Mouse (Mus musculus) heart, embryonic 11.5 days (tissue): Measurements from ENCODE around the gene Lman1l. TPM values are rescaled to one million over a fixed set of nuclear protein-coding genes. Genes with fewer than 3 reads are reported as not detected.

Experiments used
- ATAC-seq: fragments of 200-750 bp; cut with Nextera tagmentation; replicated peaks from 2 replicates; pipeline ENCODE4 v1.8.0; 2017; ENCODE audit warnings: moderate library complexity; ENCODE audit not compliant: insufficient number of reproducible peaks, low FRiP score, low TSS enrichment
- H3K27ac ChIP-seq: fragments of 300-500 bp; sonication (generic); 2 replicates; pipeline ENCODE4 v1.5.1; 2014; ENCODE audit warnings: mild to moderate bottlenecking, low read depth, low read length
- H3K27me3 ChIP-seq: fragments of 300-500 bp; sonication (generic); 2 replicates; pipeline ENCODE4 v1.6.1; 2014; ENCODE audit warnings: mild to moderate bottlenecking, low read length, mixed read lengths; ENCODE audit not compliant: control insufficient read depth, insufficient read depth
- H3K36me3 ChIP-seq: fragments of 300-500 bp; sonication (generic); 2 replicates; pipeline ENCODE4 v1.6.1; 2014; ENCODE audit warnings: mild to moderate bottlenecking, low read length, moderate library complexity, mixed read lengths; ENCODE audit not compliant: control insufficient read depth, insufficient read depth
- H3K4me1 ChIP-seq: fragments of 300-500 bp; sonication (generic); 2 replicates; pipeline ENCODE4 v1.6.1; 2014; ENCODE audit warnings: low read length; ENCODE audit not compliant: control insufficient read depth, insufficient read depth
- H3K4me2 ChIP-seq: fragments of 300-500 bp; sonication (generic); 2 replicates; pipeline ENCODE4 v1.6.1; 2014; ENCODE audit warnings: mild to moderate bottlenecking, moderate library complexity
- H3K4me3 ChIP-seq: fragments of 300-500 bp; sonication (generic); 2 replicates; pipeline ENCODE4 v1.5.1; 2014; ENCODE audit warnings: low read depth, low read length
- H3K9ac ChIP-seq: fragments of 300-500 bp; sonication (generic); 2 replicates; pipeline ENCODE4 v1.6.1; 2014; ENCODE audit warnings: mild to moderate bottlenecking, low read depth, low read length, moderate library complexity
- H3K9me3 ChIP-seq: fragments of 300-500 bp; sonication (generic); replicated peaks from 2 replicates; pipeline ENCODE4 v1.6.1; 2016; ENCODE audit warnings: low read length; ENCODE audit not compliant: control insufficient read depth
- WGBS: fragments of 180-500 bp; shearing (Covaris S2); extraction: QIAGEN DNeasy Blood & Tissue Kit; methylation state at CpG from one replicate; pipeline ENCODE4 v1.1.7; 2014; ENCODE audit not compliant: insufficient replicate concordance; 5-methylcytosine and 5-hydroxymethylcytosine counted together
- polyA plus RNA-seq: library from polyadenylated mRNA; unstranded; fragments of >200 nt; fragmentation: Nextera tagmentation; extraction: Ambion mirVana; gene quantifications from 2 replicates; pipeline ENCODE4 v1.2.1, GENCODE M21; 2014

The Lman1l gene
- polyA plus RNA-seq, 1 experiment from 2014 or later, result not detected

GRCm38 (mm10) chr9:57659774-57660173, 39.2 kb upstream of the Lman1l start:
- no peak overlapping the region for H3K4me2 ChIP-seq
- H3K27me3 ChIP-seq, result peaks cover 1% of the 10 kb centered on the region
- H3K9me3 ChIP-seq, result no peaks in the 10 kb centered on the region
- ATAC-seq, result no peak
- H3K4me3 ChIP-seq, result no peak overlapping the region
- 19% methylated on average over 4 of the region's 4 CpGs for WGBS
- no peaks in the 10 kb centered on the region for H3K36me3 ChIP-seq
- no peak overlapping the region for H3K9ac ChIP-seq
- H3K27ac ChIP-seq, result no peak overlapping the region
- peaks cover 4% of the 10 kb centered on the region; the same call in 1 of the 2 replicates for H3K4me1 ChIP-seq

- WGBS, result 89% methylated on average over 4 of the region's 4 CpGs
- H3K4me3 ChIP-seq, result no peak overlapping the region
- peaks cover 7% of the 10 kb centered on the region; the same call in 1 of the 2 replicates for H3K4me1 ChIP-seq
- H3K9ac ChIP-seq, result no peak overlapping the region
- H3K36me3 ChIP-seq, result no peaks in the 10 kb centered on the region
- H3K4me2 ChIP-seq, result no peak overlapping the region
- peaks cover 9% of the 10 kb centered on the region for H3K27me3 ChIP-seq
- H3K9me3 ChIP-seq, result no peaks in the 10 kb centered on the region
- ATAC-seq, result no peak
- H3K27ac ChIP-seq, result no peak overlapping the region
These were observed 38.4 kb upstream of the Lman1l start for GRCm38 (mm10) chr9:57658970-57659369.

DNA sequence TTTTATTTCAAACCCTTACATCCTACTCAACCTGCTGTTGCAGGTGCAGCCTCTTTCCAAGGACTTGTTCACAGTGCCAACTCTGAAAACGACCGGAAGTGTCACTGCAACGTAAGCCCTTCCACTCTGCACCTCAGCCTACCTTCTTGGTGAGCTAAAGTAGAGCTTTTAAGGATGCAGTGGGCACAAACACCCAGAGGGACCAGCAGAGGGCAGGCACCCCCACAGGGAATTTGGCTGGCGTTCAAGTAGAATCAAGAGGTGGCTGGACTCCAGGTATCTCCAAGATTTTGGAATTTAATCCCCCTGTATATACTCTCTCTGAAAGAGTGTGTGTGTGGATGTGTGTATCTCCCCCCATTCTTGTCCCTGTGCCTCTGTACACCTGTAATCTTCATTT, 37.3 kb upstream of the Lman1l start:
- H3K9ac ChIP-seq, result no peak overlapping the region
- peaks cover 7% of the 10 kb centered on the region; the same call in 1 of the 2 replicates for H3K4me1 ChIP-seq
- 46% methylated on average over 4 of the region's 4 CpGs for WGBS
- peaks cover 20% of the 10 kb centered on the region for H3K27me3 ChIP-seq
- no peak overlapping the region for H3K4me3 ChIP-seq
- no peaks in the 10 kb centered on the region for H3K36me3 ChIP-seq
- no peaks in the 10 kb centered on the region for H3K9me3 ChIP-seq
- ATAC-seq, result no peak
- no peak overlapping the region for H3K27ac ChIP-seq
- no peak overlapping the region for H3K4me2 ChIP-seq

- H3K4me1 ChIP-seq, result peaks cover 7% of the 10 kb centered on the region; the same call in 1 of the 2 replicates
- ATAC-seq, result no peak
- no peak overlapping the region for H3K4me2 ChIP-seq
- H3K27ac ChIP-seq, result no peak overlapping the region
- H3K9me3 ChIP-seq, result no peaks in the 10 kb centered on the region
- H3K27me3 ChIP-seq, result peaks cover 20% of the 10 kb centered on the region
- H3K4me3 ChIP-seq, result no peak overlapping the region
- no peak overlapping the region for H3K9ac ChIP-seq
- 78% methylated on average over 19 of the region's 19 CpGs for WGBS
- H3K36me3 ChIP-seq, result no peaks in the 10 kb centered on the region
These were observed 36.2 kb upstream of the Lman1l start for GRCm38 (mm10) chr9:57656631-57657350.

GRCm38 (mm10) chr9:57655749-57656148, 35.2 kb upstream of the Lman1l start:
- 2% methylated on average over 11 of the region's 11 CpGs for WGBS
- Histone ChIP-seq H3K36me3 (no peaks in the 10 kb centered on the region), H3K9me3 (no peaks in the 10 kb centered on the region), H3K4me3 (peak overlapping the region; percentile 20; the same call in 1 of the 2 replicates), H3K27me3 (peaks cover 20% of the 10 kb centered on the region), H3K4me2 (peak overlapping the region; percentile 60), H3K4me1 (peaks cover 12% of the 10 kb centered on the region; the same call in 1 of the 2 replicates), H3K27ac (no peak overlapping the region), H3K9ac (0 out of 2 replicates have a peak overlapping the region, but pooled peaks have one; percentile 54)
- peak; percentile 60; the same call in 1 of the 2 replicates for ATAC-seq

DNA sequence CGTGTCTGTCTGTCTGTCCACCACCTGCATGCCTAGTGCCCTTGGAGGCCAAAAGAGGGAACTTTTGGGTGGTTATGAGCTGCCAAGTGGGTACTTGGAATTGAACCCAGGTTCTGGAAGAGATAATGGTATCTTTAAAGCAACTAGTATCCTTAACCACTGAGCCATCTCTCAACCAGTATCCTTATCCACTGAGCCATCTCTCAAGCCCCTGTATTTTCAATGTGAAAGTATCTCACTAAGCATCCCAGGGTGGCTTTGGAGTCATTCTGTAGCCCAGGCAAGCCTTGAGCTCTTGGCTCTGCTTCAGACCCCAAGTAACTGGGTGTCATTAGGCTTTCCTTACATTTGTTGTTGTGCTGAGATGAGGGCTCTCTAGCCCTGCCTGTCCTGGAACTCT, 34.4 kb upstream of the Lman1l start:
- no peak overlapping the region for H3K9ac ChIP-seq
- no peaks in the 10 kb centered on the region for H3K9me3 ChIP-seq
- no peak overlapping the region for H3K27ac ChIP-seq
- H3K27me3 ChIP-seq, result peaks cover 20% of the 10 kb centered on the region
- WGBS, result 88% methylated on average over 1 of the region's 1 CpGs
- peaks cover 13% of the 10 kb centered on the region; the same call in 1 of the 2 replicates for H3K4me1 ChIP-seq
- ATAC-seq, result no peak
- no peak overlapping the region for H3K4me2 ChIP-seq
- no peak overlapping the region for H3K4me3 ChIP-seq
- H3K36me3 ChIP-seq, result no peaks in the 10 kb centered on the region

DNA sequence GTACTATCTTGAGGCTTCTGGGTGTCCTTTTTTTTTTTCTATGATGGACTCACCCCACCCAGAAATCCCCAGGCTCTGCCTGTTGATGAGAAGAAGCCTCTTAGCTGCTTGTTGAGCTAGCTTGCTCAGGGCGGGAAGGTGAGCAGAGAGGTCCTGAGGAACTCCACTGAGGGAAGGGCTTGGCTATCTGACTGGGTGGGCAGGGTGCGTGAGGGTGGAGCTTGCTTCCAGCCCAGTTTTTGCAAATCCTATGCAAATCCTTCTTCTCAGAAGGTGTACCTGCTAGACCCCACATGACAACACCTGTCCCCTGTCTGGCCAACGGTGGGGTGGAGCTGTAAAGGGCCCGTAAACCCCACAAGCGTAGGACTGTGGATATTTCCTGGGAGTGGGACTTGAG, 32.7 kb upstream of the Lman1l start, which contains the start of gene Csk:
TSS of gene Csk (minus strand) at position 349 of the 400 bp plus-strand sequence.
- ATAC-seq, result no peak
- Histone ChIP-seq H3K4me1 (peaks cover 13% of the 10 kb centered on the region; the same call in 1 of the 2 replicates), H3K36me3 (no peaks in the 10 kb centered on the region), H3K9ac (peak within 1 kb of the TSS; percentile 43; the same call in 1 of the 2 replicates), H3K9me3 (no peaks in the 10 kb centered on the region), H3K27ac (no peak within 1 kb of the TSS), H3K27me3 (peaks cover 20% of the 10 kb centered on the region), H3K4me2 (no peak within 1 kb of the TSS), H3K4me3 (no peak within 1 kb of the TSS)
- WGBS, result 42% methylated on average over 5 of the region's 5 CpGs

GRCm38 (mm10) chr9:57652855-57653254, 32.3 kb upstream of the Lman1l start:
- H3K27me3 ChIP-seq, result peaks cover 20% of the 10 kb centered on the region
- H3K36me3 ChIP-seq, result no peaks in the 10 kb centered on the region
- 57% methylated on average over 3 of the region's 3 CpGs for WGBS
- no peak overlapping the region for H3K4me3 ChIP-seq
- no peak overlapping the region for H3K4me2 ChIP-seq
- no peak overlapping the region for H3K27ac ChIP-seq
- no peaks in the 10 kb centered on the region for H3K9me3 ChIP-seq
- no peak overlapping the region for H3K9ac ChIP-seq
- peaks cover 13% of the 10 kb centered on the region; the same call in 1 of the 2 replicates for H3K4me1 ChIP-seq
- ATAC-seq, result no peak
